Mouse (Mus musculus): ENCODE results near the gene Ccdc12. TPM values are rescaled to one million over a fixed set of nuclear protein-coding genes. Genes with fewer than 3 reads are reported as not detected.
A peak's percentile ranks its signal among the peaks of the same experiment; 100 is the strongest.

Gene Ccdc12
- total RNA-seq, 2 experiments from 2014 or later = 44.8 to 58.6 TPM

DNA sequence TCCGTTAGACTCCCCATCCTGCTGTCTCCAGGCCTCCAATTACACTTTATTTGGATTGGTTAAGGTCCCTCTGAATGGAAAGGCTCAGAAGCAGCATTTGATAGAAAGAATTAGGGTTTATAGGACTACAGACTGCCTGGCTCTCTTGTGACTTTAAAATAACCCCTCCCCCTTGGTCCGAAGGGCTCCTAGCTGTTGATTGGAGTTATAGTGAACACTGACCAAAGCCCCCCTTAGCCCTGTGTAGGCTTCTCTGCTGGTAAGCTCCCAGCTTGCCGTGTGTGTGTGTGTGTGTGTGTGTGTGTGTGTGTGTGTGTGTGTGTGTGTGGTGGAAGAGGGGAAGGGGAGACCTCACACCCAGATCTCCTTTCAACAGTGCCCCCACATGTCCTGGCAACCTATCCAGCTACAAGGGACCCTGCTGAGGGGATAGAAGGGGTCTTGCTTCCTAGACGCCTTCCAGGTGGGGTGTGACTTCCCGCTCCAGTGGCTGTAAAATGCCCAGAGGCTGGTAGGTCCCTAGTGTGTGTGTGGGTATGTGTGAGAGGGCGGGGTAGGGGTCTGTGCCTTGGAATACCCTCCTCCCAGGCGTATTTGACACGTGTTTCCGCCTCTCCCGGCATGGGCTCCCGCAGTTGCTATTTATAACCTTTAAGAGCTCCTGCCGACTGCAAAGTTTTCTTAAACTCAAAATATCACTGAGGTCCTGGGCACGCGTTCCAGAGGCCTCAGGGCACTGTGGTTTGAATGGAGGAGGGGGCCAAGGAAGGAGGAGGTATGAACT is 94.3 kb downstream of the Ccdc12 start:
- intact Hi-C loops (cut with DNase I) = no loop called here

DNA sequence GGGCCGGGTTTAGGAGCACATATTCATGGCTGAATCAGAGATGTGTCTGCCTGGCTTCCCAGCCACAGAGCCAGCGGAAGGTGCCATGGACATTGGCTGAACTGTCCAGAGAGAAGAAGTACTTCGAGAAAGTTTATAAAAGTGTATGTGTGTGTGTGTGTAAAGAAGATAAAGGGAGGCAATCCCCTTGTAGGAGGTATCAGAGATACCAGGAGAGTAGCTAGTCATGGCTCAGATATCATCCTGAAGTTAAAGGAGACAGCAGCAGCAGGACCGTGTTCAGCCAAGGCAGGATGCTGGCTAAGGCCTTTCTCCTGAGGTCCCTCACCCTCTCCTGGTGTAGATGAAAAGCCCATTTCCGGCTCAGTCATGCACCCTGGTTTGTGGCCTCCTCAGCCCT is 95.1 kb downstream of the Ccdc12 start:
- intact Hi-C loops (cut with DNase I) = no loop called here
- DNase-seq (ENCODE audit: low spot score in 2 of 2) = no peak

More for the DNA sequence above, 94.3 kb downstream of the Ccdc12 start:
- DNase-seq (ENCODE audit: low spot score in 2 of 2) = no peak

DNA sequence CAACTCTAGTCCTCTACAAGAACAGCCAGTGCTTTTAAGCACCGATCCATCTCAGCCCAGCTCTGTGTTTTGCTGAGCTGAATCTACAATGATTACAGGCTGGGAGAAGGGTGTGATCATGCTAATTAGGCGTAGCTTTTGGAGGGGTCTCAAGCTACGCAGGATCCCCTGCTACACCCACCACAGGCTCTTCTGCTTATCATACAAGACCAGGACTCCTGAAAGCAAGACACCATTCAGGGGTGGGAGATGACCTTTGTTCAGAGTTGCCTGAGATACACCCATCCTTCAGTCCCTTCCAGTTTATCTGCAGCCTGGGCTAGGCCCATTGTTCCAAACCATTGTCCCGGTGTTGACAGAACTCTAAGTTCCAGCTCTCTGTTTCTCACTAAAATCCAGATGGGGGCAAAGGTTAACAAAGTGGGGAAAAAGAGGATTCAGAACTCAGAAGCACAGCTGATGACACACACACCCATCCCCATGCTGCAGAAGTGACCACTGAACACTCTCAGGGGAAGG is 96.7 kb downstream of the Ccdc12 start:
- no peak for DNase-seq (ENCODE audit: low spot score in 2 of 2)
- intact Hi-C loops (cut with DNase I) = no loop called here

DNA sequence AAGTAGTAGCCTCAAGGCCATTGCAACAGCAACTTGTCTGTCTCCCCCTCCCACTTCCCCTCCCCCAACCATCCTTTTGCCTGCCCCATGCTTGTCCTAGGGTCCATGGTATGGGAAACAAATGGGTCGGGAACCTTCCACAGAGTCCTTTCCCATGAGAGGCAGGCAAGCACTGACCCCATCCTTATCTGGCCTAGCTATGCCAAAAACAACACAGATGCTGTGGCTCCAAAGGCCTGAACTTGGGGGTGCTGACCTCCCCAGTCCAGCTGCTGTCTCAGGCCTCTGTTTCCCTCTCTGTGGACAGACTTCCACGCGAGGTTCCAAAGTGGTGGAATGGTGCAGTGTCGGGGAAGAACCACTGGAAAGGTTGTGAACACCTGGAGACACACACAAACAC is 97.5 kb downstream of the Ccdc12 start:
- DNase-seq (ENCODE audit: low spot score in 2 of 2) = no peak
- intact Hi-C loops (cut with DNase I) = no loop called here

DNA sequence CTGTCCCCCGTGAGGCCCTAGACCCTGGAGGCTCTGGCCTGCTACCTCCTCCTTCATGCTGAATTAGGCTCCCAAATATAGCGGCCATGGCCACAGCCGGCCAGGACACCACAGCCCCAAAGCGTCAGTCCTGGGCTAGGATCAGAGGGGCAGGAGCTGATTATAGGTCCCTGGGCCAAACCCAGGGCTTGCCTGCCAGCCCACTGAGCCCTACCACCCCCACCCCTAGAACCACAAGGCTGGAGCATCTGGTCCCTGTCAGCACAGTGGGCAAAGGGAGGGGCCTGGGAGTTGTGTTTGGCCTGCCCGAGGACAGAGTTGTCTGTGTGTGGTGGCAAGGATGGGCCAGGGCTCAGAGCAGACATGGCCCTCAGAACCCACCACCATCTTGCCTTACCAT is 101.5 kb downstream of the Ccdc12 start:
- DNase-seq (ENCODE audit: low spot score in 2 of 2) = no peak
- intact Hi-C loops (cut with DNase I) = no loop called here

DNA sequence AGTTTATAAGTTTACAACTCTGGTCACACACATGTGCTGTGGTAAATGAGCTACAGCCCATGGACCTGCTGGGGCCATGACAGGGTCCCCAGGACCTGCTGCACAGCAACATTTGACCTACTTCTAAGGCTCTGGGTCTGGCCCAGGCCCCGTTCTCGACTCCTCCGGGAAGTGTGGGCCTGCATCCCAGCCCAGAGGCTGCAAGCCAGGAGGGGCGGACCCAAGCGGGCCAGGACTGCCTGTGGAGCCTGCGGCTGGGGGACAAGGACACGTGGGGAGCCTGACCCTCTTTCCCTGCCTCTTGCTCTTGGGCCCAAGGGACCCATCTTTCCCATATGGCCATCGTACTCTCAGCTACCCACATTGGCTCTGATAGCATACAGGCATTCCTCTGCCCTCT is 102.3 kb downstream of the Ccdc12 start:
- intact Hi-C loops (cut with DNase I) = no loop called here
- peak; percentile 31 to 41 for DNase-seq (ENCODE audit: low spot score in 2 of 2)

DNA sequence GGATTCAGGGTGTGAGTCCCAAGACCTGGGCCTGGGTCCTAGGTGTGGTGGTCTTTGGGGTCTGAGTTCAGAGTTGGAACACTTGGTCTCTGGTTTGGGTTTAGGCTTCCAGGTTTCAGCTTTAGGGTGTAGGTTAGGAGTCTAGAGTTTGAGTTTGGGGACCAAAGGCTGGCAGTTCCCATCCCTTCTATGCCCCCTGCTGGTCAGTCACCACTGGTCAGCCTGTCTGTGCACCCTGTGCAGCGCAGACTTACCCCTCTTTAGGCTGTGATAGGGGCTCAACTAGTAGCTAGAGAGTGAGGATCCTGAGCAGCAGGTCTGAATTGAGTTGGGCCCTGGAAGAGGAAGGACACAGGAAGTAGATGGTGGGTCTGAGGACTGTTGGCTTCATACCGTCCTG is 103.0 kb downstream of the Ccdc12 start:
- intact Hi-C loops (cut with DNase I) = no loop called here
- DNase-seq (ENCODE audit: low spot score in 2 of 2) = peak in 1 of 2 experiments; percentile 53

DNA sequence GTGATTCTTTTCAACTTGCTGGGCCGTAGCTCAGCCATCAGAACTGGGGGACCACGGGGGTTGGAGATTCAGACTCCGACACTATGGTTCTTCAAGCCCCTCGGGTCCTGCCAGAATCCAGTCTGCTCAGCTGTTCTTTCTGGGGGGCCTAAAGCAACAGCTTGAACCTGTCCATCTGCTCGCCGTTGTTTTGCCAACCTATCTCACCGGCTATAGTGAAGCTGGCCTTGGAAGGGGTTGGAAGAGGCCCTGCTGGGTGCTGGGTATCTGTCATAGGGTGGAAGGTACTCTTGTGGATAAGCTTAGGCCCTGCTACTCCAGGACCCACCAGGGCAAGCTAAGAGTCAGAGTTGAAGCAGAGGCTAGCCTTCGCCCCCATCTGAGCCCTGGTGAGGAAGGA is 104.6 kb downstream of the Ccdc12 start:
- no peak for DNase-seq (ENCODE audit: low spot score in 2 of 2)
- intact Hi-C loops (cut with DNase I) = no loop called here

Small RNA genes lying within 50 kb of the gene (microRNA-seq; reads per million reads assigned to microRNA genes)
- 0 to 0.26 reads per million in 2 experiments for gene Mir8107

Other genes starting within 250 kb of the Ccdc12 start
- gene Ptpn23, start 248.3 kb upstream of the Ccdc12 start, total RNA-seq (2021) = 10 to 100 TPM; 54.2 to 59.7 TPM
- under 1 TPM in 1 of 2 experiments, not detected in 1; 0.63 TPM for gene Ngp, start 236.8 kb upstream of the Ccdc12 start, total RNA-seq (2021)
- gene Klhl18, start 179.8 kb upstream of the Ccdc12 start, total RNA-seq (2021) = 10 to 100 TPM; 31.4 to 33.8 TPM
- 1 to 10 TPM; 4.6 to 6.4 TPM for gene Kif9, start 179.5 kb upstream of the Ccdc12 start, total RNA-seq (2021)
- gene Setd2, start 123.9 kb upstream of the Ccdc12 start, total RNA-seq (2021) = 10 to 100 TPM; 69.3 to 71.6 TPM
- 1 to 10 TPM in 1 of 2 experiments, under 1 TPM in 1; 0.70 to 1.3 TPM for gene Nradd, start 32.1 kb upstream of the Ccdc12 start, total RNA-seq (2021)
- gene Nbeal2, start 2.3 kb upstream of the Ccdc12 start, total RNA-seq (2021) = 1 to 10 TPM; 5.9 to 8.9 TPM
- gene Myl3, start 85.4 kb downstream of the Ccdc12 start, total RNA-seq (2021) = under 1 TPM in 1 of 2 experiments, not detected in 1; 0.53 TPM
- gene Pth1r, start 90.6 kb downstream of the Ccdc12 start, total RNA-seq (2021) = 1 to 10 TPM; 6.4 to 8.3 TPM
- not detected for gene Prss42, start 141.7 kb downstream of the Ccdc12 start, total RNA-seq (2021)
- gene Prss44, start 157.5 kb downstream of the Ccdc12 start, total RNA-seq (2021) = not detected
- gene Prss43, start 170.2 kb downstream of the Ccdc12 start, total RNA-seq (2021) = not detected
- gene Prss45, start 178.1 kb downstream of the Ccdc12 start, total RNA-seq (2021) = under 1 TPM; 0.27 to 0.29 TPM
- not detected for gene Prss46, start 188.0 kb downstream of the Ccdc12 start, total RNA-seq (2021)
- not detected for gene Prss50, start 201.5 kb downstream of the Ccdc12 start, total RNA-seq (2021)
- 10 to 100 TPM in 1 of 2 experiments, 1 to 10 TPM in 1; 9.6 to 10.0 TPM for gene Als2cl, start 223.4 kb downstream of the Ccdc12 start, total RNA-seq (2021)
- 1 to 10 TPM; 4.1 to 4.5 TPM for gene Tmie, start 223.6 kb downstream of the Ccdc12 start, total RNA-seq (2021)